Mouse (Mus musculus): ENCODE measurements around the gene Efnb2.

Gene Efnb2

GRCm38 (mm10) chr8:8657692-8658355, 3.2 kb downstream of the Efnb2 start:
- in situ Hi-C loops (cut with MboI; ENCODE audit: low pct_unique_long_range_greater_than_20kb in 1 of 2, low sequenced_read_pairs in 2 of 2, unreplicated experiment in 1 of 2) = loop anchor here (10.0 to 25.0 kb wide), 2 partner anchors 163 to 329 kb away; no protein-coding TSS in a partner anchor

DNA sequence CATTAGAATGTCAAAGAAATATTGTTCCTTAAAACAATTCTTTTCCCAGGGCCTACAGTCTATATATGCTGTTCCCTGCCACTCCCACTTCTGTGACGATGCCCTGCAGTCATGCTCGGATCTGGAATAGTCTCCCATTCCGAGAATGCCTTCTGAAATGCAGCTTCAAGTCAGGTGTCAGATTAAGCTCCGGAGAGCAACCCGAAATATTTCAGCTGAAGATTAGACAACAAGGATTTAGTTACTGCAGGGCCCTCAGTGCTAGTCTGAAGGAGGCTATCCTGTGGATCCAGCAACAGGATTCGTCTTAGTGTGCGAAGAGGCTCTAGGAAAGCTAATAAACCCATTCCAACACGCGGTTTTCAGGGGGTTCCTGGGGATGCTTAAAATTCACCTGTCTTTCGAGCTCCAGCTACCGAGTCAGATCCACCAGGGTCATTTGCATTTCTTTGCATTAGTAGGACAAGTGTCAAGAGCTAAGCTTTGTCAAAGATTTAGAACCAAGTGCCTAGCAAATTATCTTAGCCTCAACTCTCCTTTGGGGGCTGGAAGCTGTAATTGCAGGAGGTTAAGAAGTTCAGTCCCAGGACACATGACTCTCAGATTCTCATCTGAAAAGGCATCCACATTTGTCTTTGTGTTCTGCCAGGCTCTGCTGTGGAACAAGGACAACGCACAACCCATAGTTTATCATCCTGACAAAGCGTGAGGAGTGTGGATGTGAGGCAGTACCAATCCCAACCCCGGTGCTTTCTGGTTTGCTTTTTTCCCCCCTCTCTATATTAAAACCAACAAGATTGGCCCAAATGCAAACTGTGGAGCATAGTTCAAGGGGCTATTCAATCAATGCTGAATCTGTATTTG, 4.2 kb downstream of the Efnb2 start:
- in situ Hi-C loops (cut with MboI; ENCODE audit: low pct_unique_long_range_greater_than_20kb in 1 of 2, low sequenced_read_pairs in 2 of 2, unreplicated experiment in 1 of 2) = loop anchor here (10.0 to 25.0 kb wide), 2 partner anchors 162 to 330 kb away; no protein-coding TSS in a partner anchor

- in situ Hi-C loops (cut with MboI; ENCODE audit: low pct_unique_long_range_greater_than_20kb in 1 of 2, low sequenced_read_pairs in 2 of 2, unreplicated experiment in 1 of 2) = loop anchor here (10.0 to 25.0 kb wide), 2 partner anchors 161 to 332 kb away; no protein-coding TSS in a partner anchor
Measured at GRCm38 (mm10) chr8:8655346-8656340, 5.4 kb downstream of the Efnb2 start.

GRCm38 (mm10) chr8:8653906-8654489, 7.0 kb downstream of the Efnb2 start:
- in situ Hi-C loops (cut with MboI; ENCODE audit: low pct_unique_long_range_greater_than_20kb in 1 of 2, low sequenced_read_pairs in 2 of 2, unreplicated experiment in 1 of 2) = loop anchor here (10.0 to 25.0 kb wide), 2 partner anchors 159 to 333 kb away; no protein-coding TSS in a partner anchor

DNA sequence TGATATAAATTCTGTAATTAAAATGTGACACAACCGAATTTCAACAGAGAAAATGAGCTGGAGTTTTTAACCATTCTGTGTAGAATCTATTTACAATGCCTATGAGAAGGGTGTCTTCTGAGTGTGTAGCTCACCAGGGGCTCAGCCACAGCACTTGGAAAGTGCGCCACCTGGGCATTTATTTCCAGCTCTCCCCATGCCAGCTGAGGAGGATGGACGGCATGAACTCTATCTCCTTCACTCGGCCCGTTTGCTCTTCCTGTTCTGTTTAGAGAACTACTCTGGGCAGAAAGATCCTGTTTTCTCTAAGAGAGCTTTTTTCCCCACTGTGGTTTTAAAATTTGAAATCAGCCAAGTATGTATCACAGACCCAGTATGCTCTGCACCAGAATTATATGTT, 7.7 kb downstream of the Efnb2 start:
- in situ Hi-C loops (cut with MboI; ENCODE audit: low pct_unique_long_range_greater_than_20kb in 1 of 2, low sequenced_read_pairs in 2 of 2, unreplicated experiment in 1 of 2) = loop anchor here (10.0 to 25.0 kb wide), 2 partner anchors 159 to 334 kb away; no protein-coding TSS in a partner anchor

DNA sequence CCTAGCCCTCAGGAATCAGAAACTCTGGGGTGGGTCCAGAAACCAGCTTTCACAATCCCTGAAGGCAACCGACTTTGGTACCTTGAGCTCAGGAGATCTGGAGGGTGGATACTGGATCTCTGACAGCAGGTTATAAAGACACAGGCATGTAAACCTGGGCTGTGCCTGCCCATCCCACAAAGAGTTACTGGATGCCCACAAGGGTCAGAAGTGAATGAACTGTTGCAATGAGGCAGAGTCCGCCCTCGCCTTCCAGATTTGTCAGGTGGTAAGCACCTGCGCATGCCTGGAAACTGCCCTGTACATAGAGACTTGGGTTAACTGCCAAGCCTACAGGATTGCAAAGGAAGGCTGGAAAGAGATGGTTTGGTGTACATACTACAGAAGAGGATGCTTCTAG, 8.7 kb downstream of the Efnb2 start:
- in situ Hi-C loops (cut with MboI; ENCODE audit: low pct_unique_long_range_greater_than_20kb in 1 of 2, low sequenced_read_pairs in 2 of 2, unreplicated experiment in 1 of 2) = loop anchor here (10.0 to 25.0 kb wide), 2 partner anchors 158 to 335 kb away; no protein-coding TSS in a partner anchor

GRCm38 (mm10) chr8:8649944-8650343, 11.1 kb downstream of the Efnb2 start:
- in situ Hi-C loops (cut with MboI; ENCODE audit: low pct_unique_long_range_greater_than_20kb in 1 of 2, low sequenced_read_pairs in 2 of 2, unreplicated experiment in 1 of 2) = loop anchor here (10.0 to 25.0 kb wide), 2 partner anchors 155 to 337 kb away; no protein-coding TSS in a partner anchor

DNA sequence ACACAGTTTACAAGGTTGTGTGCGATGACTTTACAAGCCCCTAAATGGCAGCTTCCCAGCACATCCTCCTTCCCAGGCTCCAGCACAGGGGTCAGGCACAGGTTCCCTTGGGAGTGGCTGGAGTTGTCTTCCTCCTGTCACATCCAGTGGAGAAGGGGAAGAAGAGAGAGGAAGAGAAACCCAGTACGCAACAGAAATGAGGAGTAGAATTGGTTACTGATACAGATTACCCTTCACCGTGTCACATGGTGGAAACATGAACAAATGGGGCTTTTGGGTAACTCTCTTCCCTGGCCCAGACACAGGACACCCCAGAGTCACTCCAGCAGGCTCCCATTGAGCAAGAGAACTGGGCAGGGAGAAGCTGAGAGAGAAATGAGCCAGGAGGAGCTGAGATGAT, 11.5 kb downstream of the Efnb2 start:
- in situ Hi-C loops (cut with MboI; ENCODE audit: low pct_unique_long_range_greater_than_20kb in 1 of 2, low sequenced_read_pairs in 2 of 2, unreplicated experiment in 1 of 2) = no loop called here

- in situ Hi-C loops (cut with MboI; ENCODE audit: low pct_unique_long_range_greater_than_20kb in 1 of 2, low sequenced_read_pairs in 2 of 2, unreplicated experiment in 1 of 2) = no loop called here
Measured at GRCm38 (mm10) chr8:8648686-8649085, 12.4 kb downstream of the Efnb2 start.

GRCm38 (mm10) chr8:8647824-8648223, 13.2 kb downstream of the Efnb2 start:
- in situ Hi-C loops (cut with MboI; ENCODE audit: low pct_unique_long_range_greater_than_20kb in 1 of 2, low sequenced_read_pairs in 2 of 2, unreplicated experiment in 1 of 2) = no loop called here

GRCm38 (mm10) chr8:8647319-8647718, 13.7 kb downstream of the Efnb2 start:
- in situ Hi-C loops (cut with MboI; ENCODE audit: low pct_unique_long_range_greater_than_20kb in 1 of 2, low sequenced_read_pairs in 2 of 2, unreplicated experiment in 1 of 2) = no loop called here

DNA sequence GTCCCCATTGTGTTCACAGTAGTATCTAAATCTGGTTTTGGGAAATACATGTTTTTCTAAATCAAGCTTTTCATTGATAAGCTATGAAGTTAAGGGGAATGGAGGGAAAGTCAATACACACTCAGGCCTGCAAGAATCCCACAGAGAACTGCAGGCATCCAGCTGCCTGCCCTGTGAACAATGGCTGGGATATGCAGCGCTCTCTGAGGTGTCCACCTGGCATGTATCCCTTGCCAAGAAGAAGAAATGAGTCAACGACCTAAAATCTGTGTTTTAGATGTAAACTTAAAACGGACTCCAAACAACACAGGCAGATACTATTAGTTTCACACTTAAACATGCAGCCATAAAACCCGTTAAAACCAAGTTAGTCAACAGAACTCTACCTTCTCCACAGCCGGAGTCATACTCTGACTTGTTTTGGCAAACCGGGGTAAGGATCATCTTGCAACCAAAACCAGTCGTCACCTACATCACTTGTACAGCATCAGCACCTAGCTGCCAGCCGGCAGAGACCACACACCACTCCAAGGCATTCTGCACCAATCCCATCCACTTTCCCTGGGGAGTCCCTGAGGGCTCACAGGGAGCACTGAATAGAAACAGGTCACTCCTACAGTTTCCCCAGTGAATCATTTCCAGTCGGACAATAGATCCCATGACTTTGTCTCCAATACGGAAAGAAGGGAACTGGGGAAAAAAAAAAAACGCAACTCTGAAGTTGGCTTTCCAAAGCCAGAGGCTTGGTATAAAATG, 16.7 kb downstream of the Efnb2 start:
- in situ Hi-C loops (cut with MboI; ENCODE audit: low pct_unique_long_range_greater_than_20kb in 1 of 2, low sequenced_read_pairs in 2 of 2, unreplicated experiment in 1 of 2) = no loop called here

DNA sequence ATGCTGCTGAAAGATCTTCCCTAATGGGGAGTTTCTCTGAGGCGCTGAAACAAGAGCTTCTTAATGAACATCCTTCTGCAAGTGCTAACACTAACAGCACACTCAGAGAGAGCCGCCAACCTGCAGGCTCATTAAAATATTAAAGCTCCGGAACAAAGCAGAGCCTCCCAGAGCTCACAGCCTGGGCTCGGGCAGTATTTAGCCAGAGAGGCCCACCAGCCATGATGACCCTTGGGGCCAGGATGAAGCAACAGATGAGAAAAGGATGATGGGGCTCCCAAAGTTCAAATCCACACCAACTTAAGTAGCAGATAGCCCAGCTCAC, 20.8 kb downstream of the Efnb2 start:
- in situ Hi-C loops (cut with MboI; ENCODE audit: low pct_unique_long_range_greater_than_20kb in 1 of 2, low sequenced_read_pairs in 2 of 2, unreplicated experiment in 1 of 2) = no loop called here

- in situ Hi-C loops (cut with MboI; ENCODE audit: low pct_unique_long_range_greater_than_20kb in 1 of 2, low sequenced_read_pairs in 2 of 2, unreplicated experiment in 1 of 2) = no loop called here
Measured at GRCm38 (mm10) chr8:8639569-8640263, 21.3 kb downstream of the Efnb2 start.

DNA sequence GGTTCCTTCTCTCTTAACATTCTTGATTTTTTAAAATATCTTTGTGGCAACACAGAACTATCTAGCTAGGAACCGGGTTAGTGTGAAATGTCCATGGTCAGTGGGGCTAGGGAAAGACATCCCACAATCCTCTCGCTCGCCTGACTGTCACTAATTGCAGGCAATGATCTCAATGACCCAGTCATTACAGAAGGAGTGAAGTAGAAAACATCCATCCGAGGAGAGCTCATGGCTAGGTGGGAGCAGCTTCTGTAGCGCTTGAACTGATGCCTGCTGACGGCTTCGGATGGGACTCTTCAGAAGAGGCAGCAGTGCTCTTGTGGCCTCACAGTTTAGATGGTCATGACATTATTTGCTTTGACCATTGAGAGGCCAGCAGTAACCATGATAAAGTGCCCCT, 29.6 kb downstream of the Efnb2 start:
- in situ Hi-C loops (cut with MboI; ENCODE audit: low pct_unique_long_range_greater_than_20kb in 1 of 2, low sequenced_read_pairs in 2 of 2, unreplicated experiment in 1 of 2) = no loop called here

- in situ Hi-C loops (cut with MboI; ENCODE audit: low pct_unique_long_range_greater_than_20kb in 1 of 2, low sequenced_read_pairs in 2 of 2, unreplicated experiment in 1 of 2) = no loop called here
Measured at GRCm38 (mm10) chr8:8624017-8624416, 37.0 kb downstream of the Efnb2 start.

- in situ Hi-C loops (cut with MboI; ENCODE audit: low pct_unique_long_range_greater_than_20kb in 1 of 2, low sequenced_read_pairs in 2 of 2, unreplicated experiment in 1 of 2) = no loop called here
Measured at GRCm38 (mm10) chr8:8623486-8623885, 37.6 kb downstream of the Efnb2 start.
